Mouse (Mus musculus) bone marrow, adult 2 months (tissue): Measurements from ENCODE around the gene Cxcl16.

Experiments
- CTCF ChIP-seq: fragments of 200-500 bp; IDR thresholded peaks from 2 replicates; pipeline ENCODE4 v1.5.1; 2011; ENCODE audit warnings: low read length, control low read depth; ENCODE audit not compliant: control insufficient read depth, insufficient read depth
- POLR2A ChIP-seq: fragments of 200-500 bp; IDR thresholded peaks from 2 replicates; pipeline ENCODE4 v1.6.1; 2011; ENCODE audit warnings: low read depth, mild to moderate bottlenecking, control low read depth, low read length, borderline replicate concordance; ENCODE audit not compliant: control insufficient read depth

- TF ChIP-seq POLR2A = no peak
- no peak for TF ChIP-seq CTCF
Measured at GRCm38 (mm10) chr11:70500476-70500812, 40.7 kb upstream of the Cxcl16 start.
